Mouse (Mus musculus) brain, embryonic 14.5 days (tissue): ENCODE measurements at regions not wholly inside any gene's neighbourhood (a gene's known extent, or its start where the extent isn't known, plus 50 kb on each side); places are given as distances from the start of the nearest gene placed in this dataset.

Experiments
- CTCF ChIP-seq: fragments of 200-500 bp; IDR thresholded peaks from 2 replicates; pipeline ENCODE4 v1.5.1; 2012; ENCODE audit warnings: inconsistent platforms, mild to moderate bottlenecking, moderate library complexity, borderline replicate concordance; ENCODE audit not compliant: insufficient read depth, insufficient read length; ENCODE audit errors: extremely low read depth
- POLR2A ChIP-seq: fragments of 200-500 bp; IDR thresholded peaks from 2 replicates; pipeline ENCODE4 v1.6.1; 2012; ENCODE audit warnings: mild to moderate bottlenecking, inconsistent platforms, borderline replicate concordance; ENCODE audit not compliant: poor library complexity, insufficient read depth, insufficient read length, severe bottlenecking; ENCODE audit errors: extremely low read depth

- TF ChIP-seq CTCF (no peak), POLR2A (no peak)
These were observed 135.5 kb upstream of the Tbx3 start for GRCm38 (mm10) chr5:119534946-119535345.
